Mouse (Mus musculus) liver, postnatal 0 days (tissue): ENCODE measurements around the gene 2510009E07Rik.

Experiments used
- CTCF ChIP-seq: sonication (generic); IDR thresholded peaks from 2 replicates; pipeline ENCODE4 v1.5.1; 2016; ENCODE audit warnings: antibody characterized with exemption, low read depth
- EP300 ChIP-seq: IDR thresholded peaks from 2 replicates; pipeline ENCODE4 v1.6.1; 2016; ENCODE audit warnings: antibody characterized with exemption, low read depth, mild to moderate bottlenecking

DNA sequence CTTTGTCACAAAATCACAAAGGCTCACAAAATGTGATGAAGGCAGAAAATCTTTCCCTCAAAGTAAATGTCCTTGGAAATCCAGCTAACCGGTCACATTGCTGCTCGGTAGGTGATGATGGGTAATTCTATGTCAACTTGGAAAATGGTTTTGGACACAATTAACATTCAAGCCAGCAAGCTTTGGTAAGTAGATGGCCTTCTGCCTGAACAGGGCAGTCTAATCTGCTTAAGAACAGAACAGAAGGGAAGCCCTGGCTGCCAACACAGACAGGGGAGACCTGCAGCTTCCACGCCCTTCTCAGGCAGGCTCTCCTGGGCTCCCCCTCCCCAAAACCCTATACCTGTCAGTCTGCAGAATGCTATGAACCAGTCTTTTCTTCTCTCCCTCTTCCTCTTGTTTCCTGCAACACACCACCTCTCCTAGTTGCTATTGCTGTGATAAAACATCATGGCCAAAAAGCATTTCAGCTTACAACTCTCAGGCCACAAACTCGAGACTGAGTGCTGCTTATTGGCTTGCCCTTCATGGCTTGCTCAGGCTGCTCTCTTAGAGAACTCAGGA, 29.0 kb downstream of the 2510009E07Rik start:
- TF ChIP-seq CTCF = no peak
- TF ChIP-seq EP300 = no peak
